Mouse (Mus musculus): Measurements from ENCODE around the gene Fcrl1. TPM values are rescaled to one million over a fixed set of nuclear protein-coding genes. Genes with fewer than 3 reads are reported as not detected.

Gene Fcrl1
- polyA plus RNA-seq, 1 experiment from 2014 or later, result 0.09 TPM

GRCm38 (mm10) chr3:87381806-87382712 is 5.9 kb downstream of the Fcrl1 start:
- 57% methylated on average over 7 of the region's 7 CpGs for WGBS
- H3K27ac ChIP-seq, result no peak overlapping the region
- no peak overlapping the region for H3K9ac ChIP-seq (replicated peaks)
- no peaks in the 10 kb centered on the region for H3K4me1 ChIP-seq (replicated peaks)
- H3K4me2 ChIP-seq (replicated peaks), result no peak overlapping the region
- H3K4me3 ChIP-seq (replicated peaks), result no peak overlapping the region
- H3K9me3 ChIP-seq, result no peaks in the 10 kb centered on the region
- no peaks in the 10 kb centered on the region for H3K36me3 ChIP-seq
- no peaks in the 10 kb centered on the region for H3K27me3 ChIP-seq
- no peak for ATAC-seq

- WGBS, result 93% methylated on average over 3 of the region's 3 CpGs
- no peak for ATAC-seq
Observed at GRCm38 (mm10) chr3:87383308-87383707, 7.1 kb downstream of the Fcrl1 start.

GRCm38 (mm10) chr3:87385105-87385504 is 8.9 kb downstream of the Fcrl1 start:
- no peak overlapping the region for H3K9ac ChIP-seq (replicated peaks)

More at GRCm38 (mm10) chr3:87383308-87383707, 7.1 kb downstream of the Fcrl1 start:
- Histone ChIP-seq H3K4me3 (replicated peaks) (no peak overlapping the region), H3K4me1 (replicated peaks) (no peaks in the 10 kb centered on the region), H3K9me3 (no peaks in the 10 kb centered on the region), H3K36me3 (no peaks in the 10 kb centered on the region), H3K27ac (no peak overlapping the region), H3K4me2 (replicated peaks) (no peak overlapping the region), H3K9ac (replicated peaks) (no peak overlapping the region), H3K27me3 (no peaks in the 10 kb centered on the region)

GRCm38 (mm10) chr3:87390935-87391334 is 14.7 kb downstream of the Fcrl1 start:
- 83% methylated on average over 1 of the region's 1 CpGs for WGBS
- no peaks in the 10 kb centered on the region for H3K27me3 ChIP-seq
- no peaks in the 10 kb centered on the region for H3K9me3 ChIP-seq
- no peaks in the 10 kb centered on the region for H3K4me1 ChIP-seq (replicated peaks)
- H3K4me3 ChIP-seq (replicated peaks), result no peak overlapping the region
- no peak overlapping the region for H3K27ac ChIP-seq
- no peaks in the 10 kb centered on the region for H3K36me3 ChIP-seq
- no peak for ATAC-seq
- no peak overlapping the region for H3K4me2 ChIP-seq (replicated peaks)
- H3K9ac ChIP-seq (replicated peaks), result no peak overlapping the region

More at GRCm38 (mm10) chr3:87385105-87385504, 8.9 kb downstream of the Fcrl1 start:
- Histone ChIP-seq H3K4me3 (replicated peaks) (no peak overlapping the region), H3K27ac (no peak overlapping the region), H3K4me1 (replicated peaks) (no peaks in the 10 kb centered on the region), H3K27me3 (no peaks in the 10 kb centered on the region), H3K36me3 (no peaks in the 10 kb centered on the region), H3K9me3 (no peaks in the 10 kb centered on the region), H3K4me2 (replicated peaks) (no peak overlapping the region)
- WGBS, result 84% methylated on average over 9 of the region's 9 CpGs
- ATAC-seq, result no peak

- no peaks in the 10 kb centered on the region for H3K27me3 ChIP-seq
- H3K36me3 ChIP-seq, result no peaks in the 10 kb centered on the region
- no peak overlapping the region for H3K27ac ChIP-seq
- 58% methylated on average over 4 of the region's 4 CpGs for WGBS
- no peak overlapping the region for H3K9ac ChIP-seq (replicated peaks)
- no peaks in the 10 kb centered on the region for H3K4me1 ChIP-seq (replicated peaks)
- H3K4me2 ChIP-seq (replicated peaks), result no peak overlapping the region
- no peaks in the 10 kb centered on the region for H3K9me3 ChIP-seq
- no peak overlapping the region for H3K4me3 ChIP-seq (replicated peaks)
- no peak for ATAC-seq
Observed at GRCm38 (mm10) chr3:87398809-87399208, 22.6 kb downstream of the Fcrl1 start.

GRCm38 (mm10) chr3:87399906-87400305 is 23.7 kb downstream of the Fcrl1 start:
- H3K27ac ChIP-seq, result no peak overlapping the region
- H3K27me3 ChIP-seq, result no peaks in the 10 kb centered on the region
- H3K4me2 ChIP-seq (replicated peaks), result no peak overlapping the region
- H3K4me3 ChIP-seq (replicated peaks), result no peak overlapping the region
- no peaks in the 10 kb centered on the region for H3K4me1 ChIP-seq (replicated peaks)
- no peak for ATAC-seq
- H3K36me3 ChIP-seq, result no peaks in the 10 kb centered on the region
- WGBS, result 86% methylated on average over 4 of the region's 4 CpGs
- no peak overlapping the region for H3K9ac ChIP-seq (replicated peaks)
- no peaks in the 10 kb centered on the region for H3K9me3 ChIP-seq

- WGBS, result 74% methylated on average over 5 of the region's 5 CpGs
- no peaks in the 10 kb centered on the region for H3K4me1 ChIP-seq (replicated peaks)
- H3K4me3 ChIP-seq (replicated peaks), result no peak overlapping the region
- H3K27ac ChIP-seq, result no peak overlapping the region
- H3K9me3 ChIP-seq, result no peaks in the 10 kb centered on the region
- H3K4me2 ChIP-seq (replicated peaks), result no peak overlapping the region
- no peak for ATAC-seq
- H3K27me3 ChIP-seq, result no peaks in the 10 kb centered on the region
- no peaks in the 10 kb centered on the region for H3K36me3 ChIP-seq
- no peak overlapping the region for H3K9ac ChIP-seq (replicated peaks)
Observed at GRCm38 (mm10) chr3:87401321-87401720, 25.1 kb downstream of the Fcrl1 start.

- Histone ChIP-seq H3K4me1 (replicated peaks) (peaks cover 4% of the 10 kb centered on the region; the same call in 1 of the 2 replicates), H3K9ac (replicated peaks) (no peak overlapping the region), H3K27ac (no peak overlapping the region), H3K4me2 (replicated peaks) (no peak overlapping the region), H3K4me3 (replicated peaks) (no peak overlapping the region), H3K27me3 (no peaks in the 10 kb centered on the region), H3K9me3 (no peaks in the 10 kb centered on the region), H3K36me3 (no peaks in the 10 kb centered on the region)
- 33% methylated on average over 4 of the region's 4 CpGs for WGBS
- no peak for ATAC-seq
Observed at GRCm38 (mm10) chr3:87408171-87408570, 32.0 kb downstream of the Fcrl1 start.

GRCm38 (mm10) chr3:87409196-87409935 is 33.2 kb downstream of the Fcrl1 start:
- H3K27me3 ChIP-seq, result no peaks in the 10 kb centered on the region
- WGBS, result 87% methylated on average over 4 of the region's 4 CpGs
- ATAC-seq, result no peak

GRCm38 (mm10) chr3:87410605-87411004 is 34.4 kb downstream of the Fcrl1 start:
- Histone ChIP-seq H3K36me3 (no peaks in the 10 kb centered on the region), H3K9ac (replicated peaks) (no peak overlapping the region), H3K4me2 (replicated peaks) (no peak overlapping the region), H3K4me3 (replicated peaks) (no peak overlapping the region), H3K27ac (no peak overlapping the region), H3K4me1 (replicated peaks) (peaks cover 4% of the 10 kb centered on the region; the same call in 1 of the 2 replicates), H3K27me3 (no peaks in the 10 kb centered on the region), H3K9me3 (no peaks in the 10 kb centered on the region)
- no peak for ATAC-seq
- WGBS, result 90% methylated on average over 6 of the region's 6 CpGs

More at GRCm38 (mm10) chr3:87409196-87409935, 33.2 kb downstream of the Fcrl1 start:
- Histone ChIP-seq H3K27ac (no peak overlapping the region), H3K36me3 (no peaks in the 10 kb centered on the region), H3K9ac (replicated peaks) (no peak overlapping the region), H3K4me1 (replicated peaks) (peaks cover 4% of the 10 kb centered on the region; the same call in 1 of the 2 replicates), H3K4me3 (replicated peaks) (no peak overlapping the region), H3K4me2 (replicated peaks) (no peak overlapping the region), H3K9me3 (no peaks in the 10 kb centered on the region)

GRCm38 (mm10) chr3:87411150-87411549 is 35.0 kb downstream of the Fcrl1 start:
- ATAC-seq, result peak; percentile 66; the same call in 1 of the 2 replicates
- 13% methylated on average over 12 of the region's 12 CpGs for WGBS
- Histone ChIP-seq H3K27ac (no peak overlapping the region), H3K9ac (replicated peaks) (no peak overlapping the region), H3K27me3 (no peaks in the 10 kb centered on the region), H3K36me3 (no peaks in the 10 kb centered on the region), H3K4me3 (replicated peaks) (no peak overlapping the region), H3K4me1 (replicated peaks) (peaks cover 4% of the 10 kb centered on the region; the same call in 1 of the 2 replicates), H3K4me2 (replicated peaks) (0 out of 2 replicates have a peak overlapping the region, but pooled peaks have one; percentile 19), H3K9me3 (no peaks in the 10 kb centered on the region)

- no peaks in the 10 kb centered on the region for H3K27me3 ChIP-seq
- H3K36me3 ChIP-seq, result no peaks in the 10 kb centered on the region
- no peak overlapping the region for H3K9ac ChIP-seq (replicated peaks)
- ATAC-seq, result no peak
- H3K27ac ChIP-seq, result no peak overlapping the region
- H3K4me1 ChIP-seq (replicated peaks), result no peaks in the 10 kb centered on the region
- no peaks in the 10 kb centered on the region for H3K9me3 ChIP-seq
- no peak overlapping the region for H3K4me3 ChIP-seq (replicated peaks)
- 56% methylated on average over 1 of the region's 1 CpGs for WGBS
- H3K4me2 ChIP-seq (replicated peaks), result no peak overlapping the region
Observed at GRCm38 (mm10) chr3:87420645-87421044, 44.5 kb downstream of the Fcrl1 start.

All from midbrain, embryonic 13.5 days (tissue).